Mouse (Mus musculus): ENCODE results near the gene Alyref.

Alyref gene

GRCm38 (mm10) chr11:120598283-120598989 is at the start of gene Alyref, which contains the start of gene Anapc11:
Gene Alyref (minus strand): TSS chr11:120598365.
Gene Anapc11 (plus strand): TSS chr11:120598421.
- DNase-seq: peak; percentile 88 to 89

DNA sequence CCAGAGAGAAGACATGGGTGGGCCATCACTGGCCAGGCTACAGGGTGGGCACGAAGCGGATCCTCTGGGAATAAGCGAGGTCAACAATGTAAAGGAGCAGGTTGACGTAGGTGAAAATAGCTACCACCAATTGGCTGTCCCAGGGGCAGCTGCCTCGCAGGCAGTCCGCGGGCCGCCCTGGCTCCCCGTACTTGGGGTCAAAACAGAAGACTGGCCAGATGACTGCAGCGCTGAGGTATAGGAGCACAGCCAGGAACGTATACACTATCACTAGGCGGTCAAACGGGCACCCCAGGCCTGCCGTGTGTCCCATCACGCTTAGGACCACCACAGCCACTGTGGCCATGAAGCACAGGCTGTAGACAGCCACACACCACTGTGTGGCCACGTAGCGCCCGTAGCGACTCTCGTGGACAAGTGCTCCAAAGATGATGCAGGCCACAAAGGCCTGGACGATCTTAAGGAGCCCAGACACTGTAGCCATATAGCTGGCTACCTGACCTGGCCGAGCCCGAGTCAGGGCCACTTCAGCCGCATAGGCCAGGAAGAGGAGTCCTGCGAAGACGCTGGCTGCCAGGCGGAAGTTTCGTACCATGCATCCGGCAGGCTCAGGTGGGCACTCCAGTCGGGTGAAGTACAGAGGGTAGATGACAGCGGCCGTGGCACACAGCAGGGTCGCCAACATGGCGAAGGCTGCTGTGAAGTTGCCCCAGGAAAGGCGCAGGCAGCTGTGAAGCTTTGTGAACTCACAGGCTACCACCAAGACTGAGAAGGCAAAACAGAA is 49.1 kb upstream of the Alyref start:
- DNase-seq: no peak

DNA sequence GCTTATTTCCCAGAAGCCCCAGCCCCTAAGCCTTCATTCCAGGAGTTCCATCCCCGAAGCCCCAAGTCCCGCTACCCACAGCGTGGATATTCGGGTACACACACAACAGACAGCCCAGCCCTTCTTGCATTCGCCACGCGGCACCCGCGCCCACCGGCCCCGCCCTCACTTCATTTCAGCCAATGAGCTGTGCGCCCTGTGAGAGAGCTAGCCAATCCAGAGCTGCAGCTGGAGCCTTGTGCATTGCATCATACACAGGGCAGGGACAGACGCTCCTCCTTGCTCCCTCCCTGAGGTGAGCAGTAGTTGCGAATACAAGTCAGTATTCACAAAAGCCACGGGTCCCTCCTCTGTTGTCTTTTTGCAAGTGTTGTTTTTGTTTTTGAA is 45.4 kb upstream of the Alyref start, which contains the start of gene Pycr1:
Gene Pycr1 (minus strand): TSS at position 169 of the 387 bp plus-strand sequence.
- DNase-seq: peak; percentile 91 to 92

- DNase-seq: peak; percentile 31 to 33
Observed at GRCm38 (mm10) chr11:120642939-120643600, 44.9 kb upstream of the Alyref start.

DNA sequence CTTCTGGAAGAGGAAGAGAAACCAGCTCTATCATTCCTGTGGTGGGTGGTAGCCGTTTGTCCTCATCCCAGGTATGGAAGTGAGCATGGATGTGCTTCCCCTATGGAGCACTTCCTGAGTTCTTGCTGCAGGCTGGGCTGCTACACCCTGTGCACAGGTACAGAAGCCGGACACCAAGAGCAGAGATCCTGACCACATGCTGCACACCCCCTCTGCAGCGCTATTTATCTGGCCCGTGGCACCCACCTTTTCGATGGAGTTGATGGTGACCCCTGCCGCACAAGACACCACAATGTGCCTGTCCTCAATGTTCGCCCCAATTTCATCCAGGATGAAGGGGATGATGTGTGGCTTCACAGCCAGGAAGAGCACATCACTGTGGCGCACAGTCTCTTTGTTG is 43.7 kb upstream of the Alyref start:
- DNase-seq: no peak

- no peak for DNase-seq
Observed at GRCm38 (mm10) chr11:120641255-120641654, 43.1 kb upstream of the Alyref start.

GRCm38 (mm10) chr11:120634810-120635209 is 36.6 kb upstream of the Alyref start:
- DNase-seq: no peak

DNA sequence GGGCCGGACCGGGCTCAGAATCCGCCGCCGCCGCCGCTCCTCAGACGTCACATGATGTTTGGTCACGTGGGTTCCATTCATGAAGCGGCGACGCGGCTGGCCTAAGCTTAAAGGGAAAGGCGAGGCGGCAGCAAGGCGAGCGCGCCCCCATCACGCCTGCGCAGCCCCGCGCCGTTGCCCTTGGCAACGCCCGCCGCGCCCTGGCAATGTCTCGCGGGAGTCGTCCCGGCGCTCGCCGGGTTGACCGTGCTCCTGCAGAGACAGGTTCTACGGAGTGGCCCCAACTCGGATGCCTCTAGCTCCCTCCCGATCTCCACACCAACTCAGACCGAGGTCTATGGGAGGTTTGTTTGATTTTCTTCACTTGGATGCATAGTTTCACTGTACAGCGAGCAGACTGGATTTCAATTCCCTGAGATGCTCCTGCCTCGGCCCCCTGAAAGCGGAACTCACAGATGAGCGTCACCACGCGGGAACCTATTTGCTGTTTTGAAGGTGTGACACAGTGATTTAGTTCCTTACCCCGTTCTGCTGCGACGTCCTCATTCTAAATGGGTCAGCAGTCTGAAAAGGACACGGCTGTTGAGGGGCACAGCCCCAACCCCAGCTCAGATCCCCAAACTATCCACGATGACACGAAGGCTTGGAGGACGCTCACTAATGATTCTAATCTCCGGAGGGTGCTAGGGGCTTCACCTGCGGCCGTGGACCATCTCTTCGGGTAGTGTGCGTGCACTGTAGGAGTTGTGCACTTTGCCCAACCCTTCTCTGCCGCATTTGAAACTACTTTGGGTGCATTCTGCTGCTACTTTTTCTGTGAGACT is 35.6 kb upstream of the Alyref start, which contains the start of gene Mafg:
Gene Mafg (minus strand): TSS at position 81 of the 824 bp plus-strand sequence.
- DNase-seq: peak; percentile 79 to 82

DNA sequence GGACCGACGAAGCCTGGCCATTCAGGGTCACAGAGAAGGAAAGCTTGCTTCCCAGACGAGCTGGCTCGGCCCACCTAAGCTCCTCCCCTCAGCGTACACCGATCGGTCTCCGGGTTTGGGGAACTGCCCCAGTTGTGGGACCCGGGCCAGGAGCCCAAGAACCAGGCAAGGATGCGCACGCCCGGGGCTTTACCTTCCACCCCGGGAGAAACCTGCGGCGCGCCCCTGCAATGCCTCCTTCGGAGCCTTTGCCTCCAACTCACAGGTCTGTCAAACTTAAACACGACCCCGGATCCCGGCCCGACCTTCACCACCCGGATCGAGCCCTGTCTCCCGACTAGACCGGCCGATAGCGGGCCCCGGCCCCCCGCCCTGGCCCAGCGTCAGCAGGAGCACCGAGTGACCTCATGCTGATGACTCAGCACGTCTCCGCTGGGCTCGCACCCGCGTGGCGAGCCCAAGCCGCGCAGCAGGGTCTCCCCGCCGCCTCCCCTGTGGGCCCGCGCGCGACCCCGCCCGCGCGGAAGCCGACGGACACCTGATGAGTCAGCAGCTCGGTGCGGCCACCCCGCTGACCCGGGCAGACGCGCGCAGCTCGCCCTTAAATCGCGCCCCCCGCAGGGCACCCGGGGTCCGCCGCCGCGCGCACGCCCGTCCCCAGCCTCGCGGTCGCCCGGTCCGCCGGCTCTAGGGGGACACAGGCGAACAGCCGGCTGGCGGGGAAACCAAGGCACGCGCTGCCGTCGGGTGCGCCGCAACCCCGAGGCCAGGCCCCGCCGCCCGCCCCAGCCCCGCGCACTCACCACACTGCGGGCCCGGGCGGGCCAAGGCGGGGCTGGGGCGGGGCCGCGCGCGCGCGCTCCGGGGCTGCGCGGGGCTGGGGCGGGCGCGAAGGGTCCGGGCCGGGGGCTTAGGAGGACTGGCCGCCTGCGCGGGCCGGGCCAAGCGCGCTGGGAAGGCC is 34.7 kb upstream of the Alyref start:
- DNase-seq: peak; percentile 50 to 63

DNA sequence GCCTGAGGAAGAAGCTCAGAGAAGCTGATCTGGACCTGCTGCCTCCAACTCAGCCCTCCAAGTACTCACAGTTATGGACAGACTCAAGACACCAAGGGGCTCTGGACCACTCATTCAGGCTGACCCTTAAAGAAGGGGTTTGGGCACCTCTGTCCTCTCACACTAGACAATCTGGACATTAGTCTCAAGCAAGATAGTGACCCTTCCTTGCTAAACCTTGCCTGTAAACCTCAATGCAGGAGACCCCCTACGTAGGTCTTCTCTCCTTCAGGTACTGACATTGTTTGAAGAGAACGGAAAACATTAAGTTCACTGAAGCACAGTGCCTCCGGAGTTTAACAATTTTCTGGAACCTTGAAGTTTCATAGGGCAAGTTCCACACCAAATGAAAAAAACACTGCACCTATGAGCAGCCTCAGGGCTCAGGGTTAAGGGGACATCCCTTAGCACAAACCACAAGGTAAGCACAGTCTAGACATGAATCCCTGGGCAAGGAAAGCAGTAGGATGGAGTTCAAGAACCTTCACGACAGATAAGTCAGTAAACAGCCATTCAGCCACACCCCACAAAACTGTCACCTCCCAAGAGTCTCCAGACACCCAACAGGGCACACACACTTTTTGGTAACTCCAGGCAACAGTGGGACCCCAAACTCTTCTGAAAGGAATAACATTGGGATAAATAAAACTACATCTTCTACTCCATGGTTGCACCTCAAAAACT is 33.7 kb upstream of the Alyref start:
- DNase-seq: no peak

DNA sequence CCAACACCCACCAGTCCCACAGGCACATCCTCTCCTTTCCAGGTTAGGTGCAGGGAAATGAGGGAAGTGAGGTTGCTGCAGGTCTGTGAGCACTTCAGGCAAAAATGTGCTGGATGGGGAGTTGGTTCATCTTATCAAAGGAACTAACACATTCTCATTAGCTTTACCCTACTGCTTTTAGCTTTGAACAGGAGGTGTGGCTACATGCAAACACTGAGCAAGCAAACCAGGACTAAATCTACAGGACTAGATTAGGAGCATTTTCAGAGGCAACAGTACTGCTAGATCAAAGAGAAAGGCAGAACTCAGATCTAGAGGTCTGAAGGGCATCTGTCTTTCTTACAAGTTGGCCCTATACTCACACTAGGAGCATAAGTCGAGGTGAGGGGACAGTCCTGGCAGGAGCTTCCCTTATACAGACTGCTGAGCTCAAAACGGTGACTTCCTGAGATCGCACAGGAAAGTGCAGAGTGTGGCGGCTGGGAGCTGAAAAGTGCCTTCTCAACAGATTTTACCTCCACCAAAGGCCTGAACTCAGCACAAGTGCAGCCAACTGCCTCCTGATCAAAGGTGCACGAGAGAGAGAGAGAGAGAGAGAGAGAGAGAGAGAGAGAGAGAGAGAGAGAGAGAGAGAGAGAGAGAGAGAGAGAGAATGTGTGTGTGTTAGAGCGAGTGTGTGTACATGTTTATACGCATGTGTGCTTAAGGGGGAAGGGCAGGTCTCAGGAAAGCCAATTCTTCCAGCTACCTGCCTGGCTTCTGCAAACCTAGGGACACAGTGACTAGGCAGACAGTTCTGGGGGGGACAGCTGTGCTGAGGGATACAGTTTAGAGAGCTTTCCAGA is 32.9 kb upstream of the Alyref start:
- DNase-seq: no peak

DNA sequence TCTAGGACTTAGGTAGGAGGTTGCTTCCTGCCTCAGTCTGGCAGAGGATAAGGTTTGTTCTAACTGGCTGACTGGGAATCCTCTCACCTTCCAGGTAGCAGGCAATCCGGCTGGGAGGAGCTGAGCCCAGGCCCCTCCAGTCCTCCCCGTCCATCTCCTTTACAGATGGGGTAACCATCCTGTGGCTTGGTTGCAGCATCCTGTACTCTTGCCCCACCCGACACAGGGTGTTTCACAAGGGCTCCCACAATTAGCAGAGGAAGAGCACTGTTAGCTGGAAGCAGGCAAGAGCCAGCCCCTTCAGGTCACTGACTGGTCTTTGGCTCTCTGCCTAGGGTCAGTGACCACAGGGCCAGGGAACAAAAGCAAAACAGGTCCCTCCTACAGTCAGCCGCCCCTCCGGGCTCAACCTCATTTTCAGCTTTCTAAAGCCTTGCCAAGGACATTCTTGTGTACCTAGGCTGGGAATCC is 32.3 kb upstream of the Alyref start:
- DNase-seq: no peak

DNA sequence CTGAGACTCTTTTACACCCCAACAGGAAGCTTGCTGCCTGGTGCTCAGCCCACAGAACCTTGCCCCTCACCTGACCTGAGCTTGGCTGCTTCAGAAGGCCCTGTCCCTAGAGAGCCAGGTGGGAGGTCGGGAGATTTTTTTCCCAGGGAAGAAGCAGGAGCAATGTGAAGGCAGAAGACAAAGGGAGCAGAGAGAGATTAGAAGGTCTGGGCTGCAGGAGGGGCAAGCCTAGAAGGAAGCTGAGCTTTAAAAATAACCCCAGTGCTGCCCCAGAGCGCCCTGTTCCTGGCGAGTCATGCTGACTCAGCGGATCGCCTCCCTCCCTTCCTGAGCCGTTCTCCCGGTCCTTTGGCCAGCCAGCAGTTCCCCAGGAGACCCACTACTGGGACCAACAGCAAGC is 31.7 kb upstream of the Alyref start:
- no peak for DNase-seq

DNA sequence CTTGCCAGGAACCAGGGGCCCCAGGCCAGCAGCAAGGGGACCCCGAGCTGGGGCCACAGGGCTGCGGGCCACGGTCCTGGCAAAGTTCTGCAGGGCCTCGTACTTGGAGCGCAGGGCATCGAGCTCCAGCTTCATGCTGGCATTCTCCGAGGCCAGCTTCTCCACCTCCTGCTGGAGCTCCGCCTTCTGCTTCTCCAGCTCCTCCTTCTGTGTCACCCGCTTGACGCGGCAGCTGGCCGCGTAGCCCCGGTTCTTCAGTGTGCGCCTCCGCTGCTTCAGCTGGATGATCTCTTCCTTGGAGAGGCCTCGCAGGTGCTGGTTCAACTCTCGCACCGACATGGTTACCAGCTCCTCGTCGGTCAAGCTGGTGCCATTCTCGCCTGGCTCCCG is 31.2 kb upstream of the Alyref start:
- DNase-seq: peak; percentile 70 to 75

GRCm38 (mm10) chr11:120628601-120629340 is 30.6 kb upstream of the Alyref start:
- DNase-seq: no peak

GRCm38 (mm10) chr11:120627468-120628300 is 29.5 kb upstream of the Alyref start:
- peak; percentile 56 to 72 for DNase-seq

- no peak for DNase-seq
Observed at GRCm38 (mm10) chr11:120626785-120627467, 28.8 kb upstream of the Alyref start.

Measured in thymus, adult 18-20 months (tissue).